Mouse (Mus musculus) ES-Bruce4 (cell line): ENCODE data around the gene Dgkb.

ENCODE experiments used
- CTCF ChIP-seq: IDR thresholded peaks from one replicate; pipeline ENCODE4 v1.8.1; 2011; ENCODE audit warnings: low read depth, low read length
- POLR2A ChIP-seq: IDR thresholded peaks from one replicate; pipeline ENCODE4 v1.8.1; 2011; ENCODE audit warnings: low read length; ENCODE audit not compliant: insufficient read depth

DNA sequence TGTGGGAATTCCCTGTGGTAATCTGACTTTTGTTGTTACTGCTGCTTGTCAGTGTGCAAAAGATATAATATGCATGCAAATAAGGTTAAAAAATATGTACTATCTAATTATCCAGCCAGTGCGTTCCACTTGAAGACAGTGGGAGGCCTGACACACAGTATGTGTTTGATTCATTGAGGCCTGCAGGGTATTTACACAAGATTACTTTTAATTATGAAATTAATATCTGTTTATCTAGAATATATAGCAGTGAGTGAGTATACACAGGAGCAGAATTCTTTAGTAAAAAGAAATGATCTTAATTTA is 618.6 kb downstream of the Dgkb start:
- TF ChIP-seq POLR2A: no peak
- no peak for TF ChIP-seq CTCF
